Mouse (Mus musculus) intestine, postnatal 0 days (tissue): ENCODE measurements at regions not wholly inside any gene's neighbourhood (a gene's known extent, or its start where the extent isn't known, plus 50 kb on each side); places are given as distances from the start of the nearest gene placed in this dataset.

Experiments used
- ATAC-seq: fragments of 200-750 bp; cut with Nextera tagmentation; 2 replicates; pipeline ENCODE4 v1.8.0; 2017; ENCODE audit warnings: mild to moderate bottlenecking, moderate TSS enrichment, moderate library complexity
- H3K27ac ChIP-seq: fragments of 300-500 bp; sonication (generic); 2 replicates; pipeline ENCODE4 v1.5.1; 2014; ENCODE audit warnings: mild to moderate bottlenecking, low read depth, low read length, moderate library complexity
- H3K27me3 ChIP-seq: fragments of 300-500 bp; sonication (generic); replicated peaks from 2 replicates; pipeline ENCODE4 v1.6.1; 2014; ENCODE audit warnings: low read length, mixed read lengths; ENCODE audit not compliant: control insufficient read depth, insufficient read depth
- H3K36me3 ChIP-seq: fragments of 300-500 bp; sonication (generic); 2 replicates; pipeline ENCODE4 v1.6.1; 2014; ENCODE audit warnings: mild to moderate bottlenecking, moderate library complexity; ENCODE audit not compliant: control insufficient read depth, insufficient read depth
- H3K4me1 ChIP-seq: fragments of 300-500 bp; sonication (generic); replicated peaks from 2 replicates; pipeline ENCODE4 v1.6.1; 2014; ENCODE audit warnings: antibody characterized with exemption, low read length, mixed read lengths; ENCODE audit not compliant: control insufficient read depth, insufficient read depth
- H3K4me2 ChIP-seq: fragments of 300-500 bp; sonication (generic); replicated peaks from 2 replicates; pipeline ENCODE4 v1.6.1; 2014; ENCODE audit warnings: low read depth, mild to moderate bottlenecking, moderate library complexity
- H3K4me3 ChIP-seq: fragments of 300-500 bp; sonication (generic); 2 replicates; pipeline ENCODE4 v1.5.1; 2014; ENCODE audit warnings: low read depth, low read length
- H3K9ac ChIP-seq: fragments of 300-500 bp; sonication (generic); 2 replicates; pipeline ENCODE4 v1.6.1; 2014; ENCODE audit warnings: mild to moderate bottlenecking, low read depth, low read length
- H3K9me3 ChIP-seq: fragments of 300-500 bp; sonication (generic); 2 replicates; pipeline ENCODE4 v1.6.1; 2016; ENCODE audit warnings: mixed run types; ENCODE audit not compliant: control insufficient read depth
- CTCF ChIP-seq: sonication (generic); IDR thresholded peaks from 2 replicates; pipeline ENCODE4 v1.5.1; 2016; ENCODE audit warnings: low read depth, mild to moderate bottlenecking, control low read depth, antibody characterized with exemption, moderate library complexity
- WGBS: fragments of 180-500 bp; shearing (Covaris S2); extraction: QIAGEN DNeasy Blood & Tissue Kit; methylation state at CpG from one replicate; pipeline ENCODE4 v1.1.7; 2014; 5-methylcytosine and 5-hydroxymethylcytosine counted together

DNA sequence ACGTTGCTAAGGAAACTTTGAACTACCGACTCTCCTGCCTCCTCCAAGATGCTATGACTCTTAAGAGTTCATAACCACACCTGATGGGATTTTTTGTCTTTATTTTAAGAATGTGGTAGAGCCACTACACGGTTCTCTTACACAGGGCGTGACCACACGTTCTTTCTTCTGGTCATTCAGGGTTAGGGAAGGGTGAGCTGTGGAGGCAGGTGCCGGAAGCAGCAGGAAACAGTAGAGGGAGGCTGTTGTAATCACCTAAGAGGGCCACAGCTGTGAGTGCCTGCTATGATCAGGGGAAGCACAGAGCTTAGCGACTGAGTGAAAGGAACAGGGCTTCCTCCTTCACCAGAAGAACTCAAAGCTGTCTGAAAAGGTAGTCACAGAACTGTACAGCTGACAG, 50.6 kb upstream of the Larp1 start:
- no peak for ATAC-seq
- 60% methylated on average over 7 of the region's 7 CpGs for WGBS
- no peak for TF ChIP-seq CTCF

DNA sequence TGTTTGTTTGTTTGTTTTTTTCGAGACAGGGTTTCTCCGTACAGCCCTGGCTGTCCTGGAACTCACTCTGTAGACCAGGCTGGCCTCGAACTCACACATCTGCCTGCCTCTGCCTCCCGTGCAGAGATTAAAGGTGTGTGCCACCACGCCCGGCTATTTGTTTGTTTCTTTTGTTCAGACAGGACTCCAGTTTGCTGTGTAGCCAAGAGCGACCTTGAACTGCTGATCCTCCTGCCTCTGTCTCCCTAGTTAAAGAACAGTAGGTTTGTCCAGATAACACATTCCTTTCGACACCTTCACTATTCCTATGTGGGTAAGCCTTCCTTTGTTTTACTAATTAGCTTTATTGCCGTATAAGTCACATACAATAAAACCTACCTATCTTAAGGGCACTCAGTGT, 52.0 kb upstream of the Larp1 start:
- no peaks in the 10 kb centered on the region for H3K36me3 ChIP-seq
- no peak for TF ChIP-seq CTCF
- 83% methylated on average over 9 of the region's 9 CpGs for WGBS
- no peak overlapping the region for H3K27ac ChIP-seq
- H3K4me2 ChIP-seq: no peak overlapping the region
- no peak overlapping the region for H3K4me3 ChIP-seq
- no peaks in the 10 kb centered on the region for H3K9me3 ChIP-seq
- no peak for ATAC-seq
- H3K27me3 ChIP-seq: no peaks in the 10 kb centered on the region
- H3K4me1 ChIP-seq: no peaks in the 10 kb centered on the region
- no peak overlapping the region for H3K9ac ChIP-seq

More for the DNA sequence above, 50.6 kb upstream of the Larp1 start:
- Histone ChIP-seq H3K9ac (no peak overlapping the region), H3K27me3 (no peaks in the 10 kb centered on the region), H3K4me2 (no peak overlapping the region), H3K4me1 (peaks cover 2% of the 10 kb centered on the region; the same call in 1 of the 2 replicates), H3K27ac (no peak overlapping the region), H3K4me3 (no peak overlapping the region), H3K9me3 (no peaks in the 10 kb centered on the region), H3K36me3 (no peaks in the 10 kb centered on the region)

DNA sequence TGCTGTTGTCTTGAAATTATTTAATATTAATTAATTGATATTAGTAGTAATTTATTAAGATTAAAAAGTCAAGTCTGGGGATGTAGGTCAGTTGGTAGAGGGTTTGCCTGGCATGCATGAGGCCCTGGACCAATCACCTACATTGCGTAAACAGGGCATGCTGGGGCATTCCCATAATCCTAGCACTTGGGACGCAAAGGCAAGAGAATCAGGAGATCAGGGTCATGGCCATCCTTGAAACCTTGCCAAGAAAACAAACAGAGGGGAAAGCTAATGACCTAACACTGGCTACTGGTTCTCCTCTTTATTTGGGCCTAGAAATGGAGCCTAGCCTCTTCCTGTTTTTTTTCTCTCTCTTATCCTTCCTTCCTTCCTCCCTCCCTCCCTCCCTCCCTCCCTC, 52.8 kb upstream of the Larp1 start:
- no peak for TF ChIP-seq CTCF
- H3K9ac ChIP-seq: no peak overlapping the region
- no peak overlapping the region for H3K4me3 ChIP-seq
- 68% methylated on average over 2 of the region's 2 CpGs for WGBS
- no peaks in the 10 kb centered on the region for H3K36me3 ChIP-seq
- ATAC-seq: no peak
- no peaks in the 10 kb centered on the region for H3K9me3 ChIP-seq
- no peaks in the 10 kb centered on the region for H3K4me1 ChIP-seq
- no peak overlapping the region for H3K4me2 ChIP-seq
- H3K27me3 ChIP-seq: no peaks in the 10 kb centered on the region
- H3K27ac ChIP-seq: no peak overlapping the region

DNA sequence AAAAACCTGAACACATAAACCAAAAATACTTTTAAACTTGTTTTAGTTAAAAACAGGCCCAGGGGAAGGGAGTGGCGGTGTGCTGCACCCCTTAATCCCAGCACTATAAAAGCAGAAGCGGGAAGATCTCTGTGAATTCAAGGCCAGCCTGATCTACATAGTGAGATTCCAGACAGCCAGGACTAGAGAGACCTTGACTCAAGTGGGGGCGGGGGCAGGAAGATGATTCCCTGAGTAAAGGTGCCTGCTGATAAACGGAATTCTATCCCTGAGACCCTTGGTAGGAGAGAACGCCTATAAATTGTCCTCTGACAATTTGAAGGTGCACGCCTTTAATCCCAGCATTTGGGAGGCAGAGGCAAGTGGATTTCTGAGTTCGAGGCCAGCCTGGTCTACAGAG, 53.4 kb upstream of the Larp1 start:
- H3K4me1 ChIP-seq: no peaks in the 10 kb centered on the region
- TF ChIP-seq CTCF: no peak
- H3K27ac ChIP-seq: no peak overlapping the region
- H3K4me3 ChIP-seq: no peak overlapping the region
- 90% methylated on average over 7 of the region's 7 CpGs for WGBS
- ATAC-seq: no peak
- no peak overlapping the region for H3K9ac ChIP-seq
- no peaks in the 10 kb centered on the region for H3K9me3 ChIP-seq
- H3K27me3 ChIP-seq: no peaks in the 10 kb centered on the region
- no peaks in the 10 kb centered on the region for H3K36me3 ChIP-seq
- no peak overlapping the region for H3K4me2 ChIP-seq

DNA sequence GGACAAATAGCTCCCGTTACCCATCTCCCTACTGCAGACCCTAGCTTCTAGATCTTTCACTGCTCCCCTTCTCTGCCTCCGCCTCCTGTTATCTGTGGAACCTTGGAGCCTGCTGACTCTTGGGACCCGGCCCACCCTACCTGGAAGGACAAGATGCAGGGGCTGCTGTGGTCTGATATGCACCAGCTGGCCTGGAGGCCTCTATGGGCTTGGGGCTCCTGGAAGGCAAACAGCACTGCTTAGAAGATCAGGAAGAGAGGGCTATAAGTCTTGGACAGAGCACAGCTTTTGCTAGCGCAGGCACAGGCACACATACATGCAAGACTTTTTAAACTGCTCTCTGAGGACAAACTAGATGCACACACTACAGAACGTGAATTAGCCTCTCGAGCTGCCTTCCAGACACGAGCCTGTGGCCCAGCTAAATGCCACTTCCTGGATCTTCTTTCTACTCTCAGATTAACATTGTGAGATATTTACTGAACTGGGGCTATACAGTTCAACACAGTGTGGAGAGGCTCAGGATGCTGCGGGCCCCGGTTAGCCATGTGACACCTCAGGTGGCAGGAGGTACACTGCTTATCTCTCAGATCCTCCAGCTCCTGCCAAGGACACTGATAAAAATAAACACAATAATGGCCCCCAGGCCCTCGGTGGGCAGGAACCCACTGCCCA, 54.2 kb upstream of the Larp1 start:
- H3K9me3 ChIP-seq: no peaks in the 10 kb centered on the region
- H3K4me1 ChIP-seq: no peaks in the 10 kb centered on the region
- H3K36me3 ChIP-seq: no peaks in the 10 kb centered on the region
- ATAC-seq: no peak
- no peak overlapping the region for H3K27ac ChIP-seq
- H3K9ac ChIP-seq: no peak overlapping the region
- no peak overlapping the region for H3K4me2 ChIP-seq
- WGBS: 47% methylated on average over 10 of the region's 10 CpGs
- no peaks in the 10 kb centered on the region for H3K27me3 ChIP-seq
- H3K4me3 ChIP-seq: no peak overlapping the region
- TF ChIP-seq CTCF: no peak

DNA sequence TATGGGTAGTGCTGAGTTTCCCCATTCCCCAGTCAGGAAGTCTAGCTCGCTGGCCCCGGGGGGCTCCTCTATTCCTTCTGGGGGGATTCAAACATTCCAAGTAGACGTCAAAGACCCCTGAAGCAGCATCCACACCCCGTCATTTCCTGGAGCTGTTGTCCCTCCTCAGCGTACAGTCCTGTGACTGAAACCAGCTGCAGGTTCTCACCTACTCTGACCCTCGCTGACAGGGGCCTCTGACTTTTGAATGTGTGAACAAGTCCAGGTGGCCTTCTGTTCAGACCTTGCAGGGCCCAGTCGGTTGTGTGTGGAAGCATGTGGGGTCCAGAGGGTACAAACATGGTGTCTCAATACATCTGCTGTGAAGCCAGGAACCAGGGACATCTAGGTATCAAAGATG, 55.2 kb upstream of the Larp1 start:
- no peak for ATAC-seq
- Histone ChIP-seq H3K9ac (no peak overlapping the region), H3K4me3 (no peak overlapping the region), H3K4me1 (no peaks in the 10 kb centered on the region), H3K36me3 (no peaks in the 10 kb centered on the region), H3K9me3 (no peaks in the 10 kb centered on the region), H3K27ac (no peak overlapping the region), H3K4me2 (no peak overlapping the region), H3K27me3 (no peaks in the 10 kb centered on the region)
- 72% methylated on average over 7 of the region's 7 CpGs for WGBS
- no peak for TF ChIP-seq CTCF

DNA sequence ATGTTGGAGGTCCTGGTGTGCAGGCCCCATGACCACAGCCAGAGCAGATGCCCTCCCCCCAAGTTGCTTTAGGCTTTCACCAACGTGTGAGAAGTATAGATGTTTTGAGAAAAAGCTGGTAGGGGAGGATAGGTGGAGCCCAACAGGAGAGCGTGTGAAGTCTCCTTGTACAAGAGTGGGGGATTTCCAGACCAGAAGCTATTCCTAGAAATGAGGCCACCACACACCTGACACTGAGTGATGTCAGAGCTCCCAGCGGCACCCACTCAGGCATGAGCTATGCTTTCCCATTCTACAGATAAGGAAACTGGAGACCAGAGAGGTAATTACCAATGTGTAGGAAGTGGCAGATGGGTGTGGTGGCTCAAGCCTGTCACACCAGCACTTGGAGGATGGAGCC, 56.2 kb upstream of the Larp1 start:
- Histone ChIP-seq H3K36me3 (no peaks in the 10 kb centered on the region), H3K4me3 (no peak overlapping the region), H3K4me1 (no peaks in the 10 kb centered on the region), H3K27ac (no peak overlapping the region), H3K9ac (no peak overlapping the region), H3K27me3 (no peaks in the 10 kb centered on the region), H3K4me2 (no peak overlapping the region), H3K9me3 (no peaks in the 10 kb centered on the region)
- no peak for TF ChIP-seq CTCF
- WGBS: 68% methylated on average over 3 of the region's 3 CpGs
- no peak for ATAC-seq
